Mouse (Mus musculus) ES-E14 (cell line): ENCODE measurements around the gene Gimd1.

Source experiments
- HCFC1 ChIP-seq: IDR thresholded peaks from 2 replicates; pipeline ENCODE4 v1.6.1; 2012; ENCODE audit warnings: low read length, inconsistent platforms, borderline replicate concordance; ENCODE audit not compliant: insufficient read depth
- MAFK ChIP-seq: IDR thresholded peaks from 2 replicates; pipeline ENCODE4 v1.6.1; 2014; ENCODE audit warnings: mild to moderate bottlenecking, low read depth, low read length, inconsistent platforms; ENCODE audit not compliant: insufficient read depth

DNA sequence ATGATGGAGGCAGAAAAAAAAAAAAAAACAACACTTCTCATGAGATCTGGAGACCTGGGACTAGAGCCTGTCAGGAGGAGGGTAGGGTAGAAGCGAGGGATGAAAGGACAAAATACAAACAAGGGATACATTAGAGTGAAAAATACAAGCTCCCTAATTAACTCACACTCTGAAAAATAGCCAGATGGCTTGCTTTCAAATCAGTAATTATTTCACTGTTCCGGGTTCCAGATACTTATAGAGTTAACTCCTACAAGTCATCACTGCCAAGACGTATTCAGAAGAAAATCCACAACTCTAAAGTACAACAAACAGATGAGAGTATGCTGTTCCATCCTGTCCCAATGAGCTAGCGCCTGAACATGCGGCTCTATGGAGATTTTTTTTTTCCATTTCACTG, 20.6 kb downstream of the Gimd1 start:
- TF ChIP-seq HCFC1 (no peak), MAFK (no peak)
